Mouse (Mus musculus): ENCODE measurements around the gene B3galt6.

B3galt6 gene

DNA sequence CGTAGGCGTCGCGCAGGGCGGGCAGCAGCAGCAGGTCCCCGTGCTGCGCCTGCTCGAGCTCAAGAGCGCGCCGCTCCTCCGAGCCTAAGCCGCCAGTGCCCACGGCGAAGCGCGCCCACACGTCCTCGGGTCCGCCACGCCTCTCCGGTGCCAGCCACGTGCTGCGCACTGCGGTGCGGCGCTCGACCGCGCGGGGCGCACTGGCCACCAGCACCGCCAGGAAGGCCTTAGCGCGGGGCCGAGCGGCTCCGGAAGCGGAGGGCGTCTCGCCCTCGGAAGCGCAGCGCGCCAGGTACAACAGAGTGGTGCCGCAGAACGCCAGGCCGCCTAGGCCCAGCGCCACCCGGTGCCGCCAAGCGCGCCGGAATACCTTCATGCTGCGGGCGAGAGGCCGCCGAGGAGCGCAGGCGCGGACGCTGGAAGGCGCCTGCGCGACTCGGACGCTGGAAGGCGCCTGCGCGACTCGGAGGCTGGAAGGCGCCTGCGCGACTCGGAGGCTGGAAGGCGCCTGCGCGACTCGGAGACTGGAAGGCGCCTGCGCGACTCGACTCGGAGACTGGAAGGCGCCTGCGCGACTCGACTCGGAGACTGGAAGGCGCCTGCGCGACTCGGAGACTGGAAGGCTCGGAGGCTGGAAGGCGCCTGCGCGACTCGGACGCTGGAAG, at the start of gene B3galt6, which contains the start of gene Sdf4:
Gene B3galt6 (minus strand): TSS at position 409 of the 665 bp plus-strand sequence.
Gene Sdf4 (plus strand): TSS at position 632 of the 665 bp plus-strand sequence.
- DNase-seq (ENCODE audit: low read depth, low spot score), result peak; percentile 95

DNA sequence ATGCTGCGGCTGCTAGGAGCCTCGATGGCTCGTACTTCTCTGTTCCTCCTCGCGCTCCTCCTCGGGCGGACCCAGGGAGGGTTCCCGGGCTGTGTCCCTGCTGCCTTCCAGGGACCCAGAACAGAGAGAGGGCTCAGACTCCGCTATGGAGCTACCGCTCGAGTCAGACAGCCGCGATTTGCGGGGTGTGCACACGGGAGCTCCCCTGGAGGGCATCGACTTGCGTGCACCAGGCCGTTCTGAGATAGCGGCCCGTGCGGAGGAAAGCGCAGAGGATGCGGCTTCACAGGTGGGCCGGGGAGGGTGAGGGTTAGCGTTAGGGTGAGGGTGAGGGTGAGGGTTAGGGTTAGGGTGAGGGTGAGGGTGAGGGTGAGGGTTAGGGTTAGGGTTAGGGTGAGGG, 42.5 kb upstream of the B3galt6 start:
- peak; percentile 62 for DNase-seq (ENCODE audit: low read depth, low spot score)

DNA sequence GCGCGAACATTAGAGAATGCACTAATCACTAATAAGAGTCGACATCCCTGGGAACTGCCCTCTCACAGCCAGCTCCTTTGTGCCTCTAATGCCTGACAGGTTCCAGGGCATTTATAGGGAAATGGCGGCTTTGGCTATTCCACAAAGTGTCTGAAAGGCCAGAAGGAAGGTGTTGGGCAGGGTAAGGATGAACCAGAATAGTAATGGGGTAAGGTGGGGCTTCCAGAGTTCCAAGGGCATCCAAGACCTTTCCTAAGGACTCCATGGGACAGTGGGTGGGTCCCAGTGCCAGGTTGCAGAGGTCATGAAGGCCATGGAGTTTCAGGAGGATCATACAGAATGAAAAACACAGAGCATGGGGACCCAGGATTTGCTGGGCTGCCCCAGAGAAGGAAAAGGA, 41.9 kb upstream of the B3galt6 start:
- DNase-seq (ENCODE audit: low read depth, low spot score), result peak; percentile 17

DNA sequence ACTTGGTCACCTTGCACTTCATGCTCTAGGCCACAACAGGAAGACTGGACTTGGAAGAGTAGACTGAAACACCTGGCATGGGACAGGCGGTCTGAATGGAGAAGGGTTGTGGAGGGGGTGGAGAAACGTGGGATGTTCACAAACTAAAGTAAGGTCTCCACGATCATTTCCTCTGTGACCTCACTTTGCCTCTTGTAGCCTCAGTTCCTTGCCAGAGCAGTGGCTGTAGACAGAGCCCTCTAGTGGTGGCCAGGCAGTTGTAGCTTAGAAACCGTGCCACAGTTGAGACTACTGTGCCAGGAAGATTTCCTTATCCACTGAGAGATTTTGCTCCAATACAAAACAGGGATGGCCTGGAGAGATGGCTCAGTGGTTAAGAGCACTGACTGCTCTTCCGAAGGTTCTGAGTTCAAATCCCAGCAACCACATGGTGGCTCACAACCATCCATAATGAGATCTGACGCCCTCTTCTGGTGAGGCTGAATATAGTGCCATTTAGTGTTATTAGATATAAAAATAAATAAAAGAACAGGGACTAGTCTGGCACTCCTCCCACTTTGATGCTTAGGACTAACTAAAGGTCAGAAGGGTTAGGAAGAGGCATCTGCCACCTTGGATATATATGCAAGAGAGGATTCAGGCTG, 41.1 kb upstream of the B3galt6 start:
- DNase-seq (ENCODE audit: low read depth, low spot score), result peak; percentile 90

DNA sequence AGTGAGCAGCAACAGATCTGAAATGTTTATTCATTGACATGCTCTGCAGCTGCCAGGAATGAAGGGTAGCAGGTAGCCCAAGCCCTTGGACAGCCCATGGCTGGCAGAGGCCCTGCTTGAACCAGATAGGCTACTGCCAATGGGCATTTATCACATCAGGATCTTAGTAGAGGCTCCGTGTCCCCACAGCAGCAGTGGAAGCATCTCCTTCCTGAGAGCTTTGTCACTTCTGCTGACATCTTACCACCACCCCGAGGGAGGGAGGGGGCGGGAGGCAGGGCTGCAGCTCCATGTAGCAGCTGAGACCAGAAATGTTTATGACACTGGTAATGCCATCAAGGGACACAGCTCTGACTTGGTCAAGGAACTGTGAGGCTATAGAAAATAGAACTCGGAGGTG, 40.4 kb upstream of the B3galt6 start:
- peak; percentile 74 for DNase-seq (ENCODE audit: low read depth, low spot score)

DNA sequence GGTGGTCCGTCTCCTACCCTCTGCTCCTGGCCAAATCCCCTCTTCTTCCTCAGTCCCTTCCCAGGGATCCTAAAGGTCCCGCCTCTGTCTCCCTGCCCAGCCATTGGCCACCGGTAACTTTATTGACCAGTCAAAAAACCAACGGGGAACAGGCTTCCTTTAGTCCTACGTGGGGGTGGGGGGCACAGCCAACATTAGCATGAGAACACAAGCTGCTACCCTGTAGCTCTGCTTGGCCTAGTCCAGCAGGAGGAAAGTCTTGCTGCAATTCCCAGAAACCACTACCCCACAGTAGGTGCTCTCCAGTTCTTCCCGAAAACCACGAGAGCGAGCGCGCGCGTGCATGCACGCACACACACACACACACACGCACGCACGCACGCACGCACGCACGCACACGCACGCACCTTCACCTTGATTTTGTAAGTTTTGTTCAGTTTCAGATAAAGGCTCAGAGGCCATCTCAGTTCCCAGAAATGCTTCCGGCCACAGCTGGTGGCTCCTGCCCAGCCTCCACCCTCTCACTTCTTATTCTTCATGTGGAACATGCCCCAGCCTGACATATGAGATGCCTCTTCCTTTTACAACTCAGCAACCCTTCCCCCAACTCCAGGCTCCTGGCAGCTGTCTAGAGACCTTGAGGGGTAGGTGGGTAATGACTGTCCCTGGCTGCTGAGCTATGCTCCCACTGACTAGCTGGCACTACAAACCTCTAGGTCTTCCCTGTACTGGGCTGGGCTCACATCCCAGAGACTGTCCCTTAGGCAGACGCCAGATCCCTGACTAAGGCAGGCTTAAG, 39.3 kb upstream of the B3galt6 start:
- peak; percentile 78 for DNase-seq (ENCODE audit: low read depth, low spot score)

DNA sequence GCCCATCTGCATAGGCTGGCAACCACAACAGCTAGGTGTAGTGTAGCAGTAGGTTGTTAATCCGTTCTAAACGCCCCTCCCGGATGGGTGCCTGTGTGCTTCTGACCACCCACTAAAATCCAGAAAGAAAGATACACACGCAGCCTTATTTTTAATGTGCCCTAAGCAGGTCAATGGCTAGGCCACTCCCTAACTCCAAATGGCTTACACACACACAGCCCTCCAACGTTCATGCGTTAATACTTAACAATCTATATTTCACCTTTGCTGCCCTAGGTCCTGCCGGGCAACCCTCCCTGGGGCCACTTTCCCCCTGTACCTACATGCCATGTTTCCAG, 38.8 kb upstream of the B3galt6 start:
- DNase-seq (ENCODE audit: low read depth, low spot score), result no peak

DNA sequence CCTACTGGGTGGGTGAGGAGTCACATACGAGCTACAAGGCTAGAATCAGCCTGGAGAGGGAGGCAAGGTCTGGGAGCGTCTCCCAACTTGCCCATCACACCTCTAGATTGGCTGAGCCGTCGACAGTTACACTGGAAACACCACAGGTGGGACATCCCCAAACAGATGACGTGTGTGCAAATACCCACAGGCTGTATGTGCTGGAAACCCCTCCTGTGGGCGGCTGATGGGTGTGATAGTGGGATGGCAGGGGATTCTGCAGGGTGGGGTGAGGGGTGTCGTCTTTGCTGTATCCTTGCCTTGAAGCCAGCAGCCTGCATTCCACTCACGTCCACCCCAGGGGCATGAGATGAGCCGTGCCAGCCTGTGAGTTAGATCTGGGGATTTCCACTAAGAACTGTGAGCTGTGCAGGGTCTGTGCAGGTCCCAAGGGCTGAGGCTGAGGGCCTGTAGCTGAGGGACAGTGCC, 38.2 kb upstream of the B3galt6 start:
- peak; percentile 87 for DNase-seq (ENCODE audit: low read depth, low spot score)

DNA sequence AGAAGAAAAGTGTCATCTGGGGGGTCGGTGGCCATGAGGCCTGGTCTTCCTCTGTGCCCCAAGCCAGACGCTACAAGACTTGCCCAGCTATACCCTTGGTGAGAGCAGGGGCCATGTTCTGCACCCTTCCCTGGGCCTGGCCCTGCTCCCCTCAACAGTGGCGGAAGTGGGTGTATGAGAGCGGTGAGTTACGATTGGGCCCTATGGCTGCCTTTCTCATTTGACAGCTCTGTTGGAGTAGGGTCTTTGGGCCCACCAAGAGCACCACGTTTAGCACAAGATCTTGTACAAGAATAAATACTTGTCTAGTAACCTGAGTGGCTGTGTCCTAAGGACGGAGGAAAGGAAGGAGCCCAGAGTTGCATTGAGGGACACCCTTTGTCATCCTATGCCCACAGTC, 36.1 kb upstream of the B3galt6 start:
- peak; percentile 59 for DNase-seq (ENCODE audit: low read depth, low spot score)

DNA sequence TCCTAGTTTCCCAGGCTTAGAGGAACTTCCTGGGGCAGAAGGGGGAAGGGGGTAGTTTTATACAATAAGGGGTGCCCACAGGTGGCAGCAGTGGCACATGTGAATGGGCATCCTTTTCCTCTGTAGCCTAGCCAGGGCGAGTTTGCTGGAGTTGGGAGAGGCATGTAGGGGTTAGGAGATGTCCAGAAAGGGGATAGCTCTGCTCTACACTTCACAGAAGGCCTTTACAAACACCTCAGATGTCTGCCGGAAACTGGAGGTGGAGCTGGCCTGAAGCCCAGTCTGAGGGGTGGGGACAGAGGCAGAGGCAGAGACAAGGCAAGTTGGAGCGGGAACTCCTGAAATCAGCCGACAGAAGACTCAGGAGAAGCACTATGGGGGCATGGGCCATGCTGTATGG, 33.6 kb upstream of the B3galt6 start, which contains the start of gene Tnfrsf18:
Gene Tnfrsf18 (plus strand): TSS at position 152 of the 400 bp plus-strand sequence.
- DNase-seq (ENCODE audit: low read depth, low spot score), result peak; percentile 82

DNA sequence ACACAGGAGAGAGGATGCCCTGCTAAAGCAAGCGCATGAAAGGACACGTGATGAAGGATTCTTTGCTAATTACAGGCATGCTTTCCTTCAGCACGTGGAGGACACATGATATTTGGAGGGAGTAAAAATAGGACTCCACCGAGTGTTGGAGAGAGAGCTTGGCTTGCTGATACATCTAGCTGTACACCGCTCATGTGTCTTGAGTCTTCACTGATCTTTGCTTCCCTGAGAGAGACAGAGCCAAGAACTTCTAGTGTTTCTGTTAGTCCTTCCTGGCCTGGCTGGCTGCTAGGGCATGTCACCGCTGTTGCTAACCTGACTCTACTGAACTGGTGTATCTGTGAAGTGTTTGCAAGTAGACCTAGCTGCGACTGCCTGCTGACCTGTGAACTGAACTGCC, 31.7 kb upstream of the B3galt6 start:
- DNase-seq (ENCODE audit: low read depth, low spot score), result no peak

DNA sequence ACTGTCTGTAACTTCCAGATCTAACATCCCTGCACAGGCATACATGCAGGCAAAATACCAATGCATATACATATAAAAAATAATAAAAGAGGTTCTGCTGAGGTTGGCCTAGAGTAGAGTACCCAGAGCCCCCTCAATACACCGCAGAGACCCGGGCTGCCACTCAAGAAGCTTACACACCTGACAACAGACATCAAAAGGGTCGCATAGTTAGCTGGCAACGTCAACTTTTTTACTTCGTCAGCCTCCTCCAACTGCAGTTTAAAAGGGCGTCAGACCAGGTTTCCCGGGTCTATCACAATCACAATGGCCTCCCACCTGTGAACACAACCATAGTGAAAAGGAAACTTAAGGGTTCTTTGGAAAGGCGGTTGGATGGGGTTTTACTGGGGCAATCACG, 31.1 kb upstream of the B3galt6 start:
- DNase-seq (ENCODE audit: low read depth, low spot score), result peak; percentile 59

DNA sequence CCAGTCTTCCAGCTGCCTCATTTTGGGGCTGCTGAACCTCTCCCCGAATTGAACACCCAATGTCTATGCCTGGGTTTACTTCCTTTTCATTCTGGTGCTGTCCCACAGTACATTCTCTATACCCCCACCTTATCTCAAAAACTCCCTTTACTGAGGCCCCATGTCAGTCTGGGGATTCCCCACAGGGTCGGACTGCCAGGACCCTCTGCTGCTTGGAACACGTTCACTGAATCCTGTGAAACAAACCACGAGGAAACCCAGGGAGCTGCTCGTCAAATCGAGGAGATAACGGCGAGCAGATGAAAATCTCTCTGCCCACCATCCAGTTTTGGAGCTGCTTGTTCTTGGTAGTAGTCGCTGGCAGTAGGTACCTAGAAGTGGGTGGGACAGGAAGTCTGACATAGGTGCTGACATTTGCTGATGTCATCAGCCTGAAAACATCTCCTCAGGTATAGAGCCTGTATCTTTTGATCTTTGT, 29.5 kb upstream of the B3galt6 start:
- DNase-seq (ENCODE audit: low read depth, low spot score), result peak; percentile 94

DNA sequence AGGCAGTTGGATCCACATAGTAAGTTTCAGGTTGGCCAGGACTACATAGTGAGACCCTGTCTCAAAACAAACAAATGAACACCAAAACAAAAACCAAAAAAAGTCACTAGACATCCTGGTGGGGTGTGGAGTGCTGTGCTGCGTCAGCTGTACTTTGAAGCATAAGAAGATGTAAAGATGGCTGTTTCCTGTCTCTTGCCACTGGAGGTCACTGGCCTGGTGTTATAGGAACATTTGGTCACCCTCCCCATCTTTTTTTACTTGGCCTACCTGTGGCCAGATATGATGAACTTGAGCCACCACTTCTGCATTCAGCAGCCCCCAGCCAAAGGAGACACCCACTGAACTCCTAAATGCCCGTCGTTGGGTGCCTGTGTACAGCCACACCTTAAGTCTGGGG, 28.9 kb upstream of the B3galt6 start:
- peak; percentile 81 for DNase-seq (ENCODE audit: low read depth, low spot score)

DNA sequence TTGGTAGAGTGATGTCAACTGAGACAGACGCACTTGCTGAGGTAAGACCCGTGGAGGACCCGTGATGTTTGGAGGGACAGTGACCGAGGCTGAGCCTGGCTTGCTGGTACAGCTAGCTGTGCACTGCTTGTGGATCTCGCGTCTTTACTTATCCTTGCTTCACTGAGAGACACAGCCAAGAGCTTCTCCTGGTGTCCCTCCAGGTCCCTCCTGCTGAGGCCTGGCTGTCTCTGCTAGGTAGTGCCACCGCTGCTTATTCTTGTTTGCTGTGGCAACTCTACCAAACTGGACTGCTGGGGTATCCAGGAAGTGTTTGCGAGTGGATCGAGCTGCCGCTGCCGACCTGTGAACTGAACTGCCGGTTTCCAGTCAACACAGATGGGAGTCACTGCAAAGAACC, 27.3 kb upstream of the B3galt6 start:
- no peak for DNase-seq (ENCODE audit: low read depth, low spot score)

DNA sequence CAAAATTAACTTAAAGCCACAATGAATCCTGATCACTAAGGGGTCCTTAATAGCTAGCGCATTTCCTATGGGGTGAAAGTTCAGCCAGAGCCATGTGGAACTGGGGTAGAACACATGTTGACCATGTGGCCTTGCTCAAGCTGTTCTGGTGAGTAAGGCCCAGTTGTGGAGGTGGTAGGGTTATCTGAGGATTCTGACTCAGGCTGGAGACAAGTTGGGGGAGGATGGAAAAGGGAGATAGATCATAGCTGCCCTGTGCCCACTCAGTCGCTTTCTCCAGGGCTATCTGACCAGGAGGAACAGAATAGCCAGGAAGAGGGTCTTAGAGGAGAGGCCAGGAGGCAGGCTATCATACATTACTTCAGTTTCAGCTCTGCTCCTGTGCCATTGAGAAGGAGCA, 22.0 kb upstream of the B3galt6 start:
- DNase-seq (ENCODE audit: low read depth, low spot score), result no peak

DNA sequence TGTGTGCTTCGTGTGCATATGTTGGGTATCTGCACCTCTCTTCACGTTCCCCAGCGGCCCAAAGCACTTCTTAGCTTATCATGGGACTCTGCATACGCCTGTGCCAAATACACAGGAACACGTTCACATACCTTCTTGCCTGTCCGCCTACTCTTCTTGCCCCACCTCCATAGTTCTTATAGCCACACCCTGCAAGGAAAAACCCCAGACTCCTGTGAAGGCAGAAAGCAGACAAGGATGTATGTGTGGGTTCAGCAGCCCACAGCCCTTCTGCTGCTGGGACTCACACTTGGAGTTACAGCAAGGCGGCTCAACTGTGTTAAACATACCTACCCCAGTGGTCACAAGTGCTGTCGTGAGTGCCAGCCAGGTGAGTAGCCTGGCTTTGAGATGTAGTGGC, 21.2 kb upstream of the B3galt6 start, which contains the start of gene Tnfrsf4:
Gene Tnfrsf4 (plus strand): TSS at position 207 of the 400 bp plus-strand sequence.
- DNase-seq (ENCODE audit: low read depth, low spot score), result peak; percentile 88

DNA sequence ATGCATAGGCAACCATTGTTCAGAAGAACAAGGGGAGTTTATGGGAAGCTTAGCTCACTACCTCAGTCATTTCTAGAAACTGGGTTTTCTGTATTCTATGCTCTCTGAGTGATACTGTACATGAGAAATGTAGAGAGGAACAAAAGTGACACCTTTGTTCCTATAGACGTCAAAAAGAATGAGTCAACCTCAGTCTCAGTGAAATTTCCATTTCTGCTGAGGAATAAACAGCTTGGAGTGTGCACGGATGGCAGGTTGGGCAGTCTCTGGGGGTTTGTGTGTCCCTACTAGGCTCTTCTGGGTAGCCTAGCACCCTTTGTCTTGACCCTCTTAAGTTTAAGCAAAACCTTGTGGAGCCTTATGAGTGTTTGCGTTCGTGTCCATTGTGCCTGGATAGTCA, 15.9 kb upstream of the B3galt6 start:
- DNase-seq (ENCODE audit: low read depth, low spot score), result peak; percentile 66

DNA sequence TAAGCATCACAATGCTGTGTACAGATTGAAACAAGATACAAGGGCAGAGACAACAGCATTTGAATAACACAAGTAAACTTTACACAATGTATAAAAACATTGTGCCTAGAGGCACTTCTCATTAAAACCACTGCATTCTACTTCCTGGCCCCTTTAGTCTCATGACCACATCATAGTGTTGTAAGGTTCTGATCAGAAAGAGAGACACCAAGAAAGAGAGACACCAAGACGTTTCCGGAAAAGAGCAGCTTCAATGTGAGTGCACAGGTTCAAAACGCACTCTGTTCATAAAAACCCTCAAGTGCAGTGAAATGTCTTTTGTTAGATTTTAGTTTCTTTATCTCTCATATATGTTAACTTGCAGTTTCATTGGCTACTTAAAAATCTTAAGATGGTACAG, 11.7 kb upstream of the B3galt6 start:
- DNase-seq (ENCODE audit: low read depth, low spot score), result peak; percentile 76

DNA sequence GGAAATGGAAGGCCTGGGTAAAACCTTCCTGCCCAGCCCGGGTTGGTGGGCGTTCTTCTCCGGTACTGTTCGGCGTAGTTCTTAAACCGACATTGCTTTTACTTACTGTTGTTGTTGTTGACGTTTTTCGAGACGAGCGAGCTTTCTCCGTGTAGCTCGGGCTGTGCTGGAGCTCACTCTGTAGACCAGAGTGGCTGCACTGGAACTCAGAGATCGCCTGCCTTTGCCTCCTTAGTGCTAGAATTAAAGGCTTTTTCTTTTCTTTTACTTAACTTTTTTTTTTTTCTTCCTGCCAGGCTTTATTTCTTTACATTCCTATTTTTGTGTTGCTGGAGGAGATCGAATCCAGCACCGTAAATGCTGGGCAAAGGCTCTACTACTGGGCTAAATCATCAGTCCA, 1.2 kb upstream of the B3galt6 start:
- no peak for DNase-seq (ENCODE audit: low read depth, low spot score)

DNA sequence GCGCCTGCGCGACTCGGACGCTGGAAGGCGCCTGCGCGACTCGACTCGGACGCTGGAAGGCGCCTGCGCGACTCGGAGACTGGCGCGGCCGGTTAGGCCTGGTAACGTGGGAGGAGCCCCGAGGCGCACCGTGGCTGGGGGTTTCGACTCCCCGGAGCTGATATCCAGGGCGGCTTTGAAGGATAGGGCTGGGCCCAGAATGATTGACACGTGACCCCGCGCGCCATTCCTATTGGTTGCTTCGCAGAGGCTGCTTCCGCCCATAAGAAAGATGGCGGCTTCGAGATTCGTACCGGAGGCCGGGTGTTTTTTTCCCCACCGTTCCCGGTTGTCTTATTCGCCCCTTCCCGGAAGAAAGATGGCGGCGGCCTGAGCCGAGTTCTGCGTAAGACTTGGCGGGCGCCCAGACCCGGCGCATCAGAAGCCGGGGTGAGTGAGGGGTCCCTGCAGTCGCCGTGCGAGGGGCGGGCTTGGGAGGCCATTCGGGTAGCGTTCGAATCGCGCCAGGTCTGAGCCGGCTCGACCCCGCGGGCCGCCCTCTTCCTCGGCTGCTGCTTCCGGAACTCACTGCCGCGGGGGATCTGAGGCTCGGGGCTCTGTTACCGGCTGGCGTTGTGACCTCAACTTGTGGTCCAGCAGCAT, 578 bp upstream of the B3galt6 start:
- peak; percentile 97 for DNase-seq (ENCODE audit: low read depth, low spot score)

DNA sequence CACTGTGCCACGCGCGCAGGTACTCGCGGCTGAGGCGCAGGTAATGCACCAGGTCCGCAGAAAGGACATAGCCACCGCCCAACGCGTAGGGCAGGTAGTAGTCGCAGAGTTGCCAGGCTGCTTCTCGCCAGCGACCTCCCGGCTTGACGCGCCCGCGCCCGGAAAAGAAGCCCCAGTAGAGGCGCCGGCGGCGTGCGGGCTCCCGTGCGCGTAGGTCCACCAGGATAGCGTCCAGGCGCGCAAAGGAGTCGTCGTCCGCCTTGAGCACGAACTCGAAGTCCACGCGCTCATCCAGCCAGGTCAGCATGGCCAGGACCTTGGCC, 580 bp downstream of the B3galt6 start:
- no peak for DNase-seq (ENCODE audit: low read depth, low spot score)

Measured in CD4-positive, CD25-positive, alpha-beta regulatory T cell, adult 2 months (primary cell).